Mouse (Mus musculus) gastrocnemius, adult 2 months (tissue): ENCODE measurements around the gene Col6a3. TPM values are rescaled to one million over a fixed set of nuclear protein-coding genes. Genes with fewer than 3 reads are reported as not detected.
A peak's percentile ranks its signal among the peaks of the same experiment; 100 is the strongest.

Experiments
- DNase-seq: peaks from one replicate; pipeline ENCODE4 v3.0.0; 2022
- H3K27ac ChIP-seq: fragments of 200-600 bp; 2 replicates; pipeline ENCODE4 v1.8.1; 2022; ENCODE audit warnings: mild to moderate bottlenecking
- H3K4me3 ChIP-seq: fragments of 200-600 bp; 2 replicates; pipeline ENCODE4 v1.8.1; 2022; ENCODE audit warnings: mild to moderate bottlenecking, moderate library complexity
- CTCF ChIP-seq: fragments of 200-600 bp; IDR thresholded peaks from 2 replicates; pipeline ENCODE4 v1.8.1; 2022; ENCODE audit warnings: antibody characterized with exemption, mild to moderate bottlenecking, moderate library complexity
- intact Hi-C: fragments of 180-260 bp; cut with DNase I; formaldehyde crosslinking; loops from one replicate; pipeline ENCODE4 v1.15.1; 2025
- total RNA-seq, 2 experiments: library from RNA; stranded (reverse); gene quantifications; 2 replicates each; pipeline ENCODE4 v1.2.3; 2021

The Col6a3 gene
- total RNA-seq, 2 experiments from 2014 or later, result 21.6 to 51.5 TPM

DNA sequence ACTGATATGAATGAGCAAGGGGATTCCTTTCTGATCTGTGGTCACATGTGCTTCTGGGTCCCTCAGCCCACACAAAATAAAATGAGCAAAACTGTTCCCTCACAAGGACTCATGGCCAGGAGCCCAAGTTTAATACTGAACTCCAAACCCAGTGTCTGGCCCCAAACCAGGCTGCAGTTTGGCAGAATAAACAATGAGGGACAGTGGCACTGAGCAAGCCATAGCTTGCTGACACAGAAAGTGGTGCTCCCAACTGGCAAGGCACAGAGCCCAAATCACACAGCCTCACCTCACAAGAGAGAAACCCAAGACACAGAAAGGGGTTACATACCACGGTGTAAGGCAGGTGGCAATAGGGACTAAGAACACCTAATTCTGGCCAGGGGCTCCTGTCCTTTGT, 63.3 kb downstream of the Col6a3 start:
- TF ChIP-seq CTCF, result no peak
- intact Hi-C loops, result no loop called here
- DNase-seq, result no peak
- H3K4me3 ChIP-seq, result no peak overlapping the region
- no peak overlapping the region for H3K27ac ChIP-seq

DNA sequence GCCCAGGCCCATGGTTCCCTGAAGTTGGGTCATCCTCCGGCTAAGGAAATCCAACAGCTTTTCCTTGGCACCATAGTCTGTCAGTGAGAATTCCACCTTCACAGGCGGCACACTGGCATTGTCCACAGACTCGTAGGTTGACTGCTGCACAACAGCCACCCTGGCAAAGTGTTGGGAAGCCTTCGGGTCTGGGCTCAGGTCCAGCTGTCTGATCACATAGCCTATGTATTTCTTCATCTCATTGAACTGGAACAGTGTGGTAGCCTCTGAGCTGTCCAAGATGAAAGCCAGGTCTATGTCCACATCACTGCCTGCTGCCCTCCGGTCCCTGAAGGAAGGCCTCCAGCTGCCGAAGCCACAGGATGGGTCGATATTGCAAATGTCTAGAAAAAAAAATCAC, 64.7 kb downstream of the Col6a3 start:
- H3K27ac ChIP-seq, result no peak overlapping the region
- H3K4me3 ChIP-seq, result no peak overlapping the region
- TF ChIP-seq CTCF, result no peak
- peak; percentile 53 for DNase-seq
- intact Hi-C loops, result loop anchor here (5.0 kb wide), 1 partner anchor 42 kb away; no protein-coding TSS in a partner anchor

DNA sequence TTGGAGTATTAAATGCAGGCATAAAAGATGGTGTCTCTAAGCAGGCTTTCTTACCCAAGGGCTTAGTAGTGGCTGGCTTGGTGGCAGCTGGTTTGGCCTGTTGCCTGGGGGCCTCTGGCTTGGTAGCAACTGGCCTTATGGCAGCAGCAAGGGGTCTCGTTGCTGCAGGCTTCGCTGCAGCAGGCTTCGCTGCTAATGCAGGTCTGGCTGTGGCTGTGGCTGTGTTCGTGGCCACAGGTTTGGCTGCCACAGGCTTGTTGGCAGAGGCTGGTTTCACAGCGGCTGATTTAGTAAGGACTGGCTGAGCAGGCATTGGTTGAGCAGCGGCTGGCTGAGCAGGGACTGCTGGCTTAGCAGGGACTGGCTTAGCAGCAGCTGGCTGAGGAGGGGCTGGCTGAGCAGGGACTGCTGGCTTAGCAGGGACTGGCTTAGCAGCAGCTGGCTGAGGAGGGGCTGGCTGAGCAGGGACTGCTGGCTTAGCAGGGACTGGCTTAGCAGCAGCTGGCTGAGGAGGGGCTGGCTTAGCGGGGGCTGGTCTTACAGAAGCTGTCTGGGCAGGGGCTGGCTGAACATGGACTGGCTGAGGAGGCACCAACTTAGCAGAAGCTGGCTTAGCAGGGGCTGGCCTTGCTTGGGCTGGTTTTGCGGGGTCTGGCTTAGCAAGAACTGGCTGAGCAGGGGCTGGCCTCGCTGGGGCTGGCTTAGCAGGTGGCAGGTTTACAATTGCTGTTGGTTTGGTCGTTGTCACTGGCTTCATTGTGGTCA, 68.1 kb downstream of the Col6a3 start:
- H3K4me3 ChIP-seq, result peak overlapping the region; percentile 55
- no peak for TF ChIP-seq CTCF
- intact Hi-C loops, result loop anchor here (5.0 kb wide), 1 partner anchor 38 kb away; no protein-coding TSS in a partner anchor
- H3K27ac ChIP-seq, result peak overlapping the region; percentile 83
- peak; percentile 90 for DNase-seq

DNA sequence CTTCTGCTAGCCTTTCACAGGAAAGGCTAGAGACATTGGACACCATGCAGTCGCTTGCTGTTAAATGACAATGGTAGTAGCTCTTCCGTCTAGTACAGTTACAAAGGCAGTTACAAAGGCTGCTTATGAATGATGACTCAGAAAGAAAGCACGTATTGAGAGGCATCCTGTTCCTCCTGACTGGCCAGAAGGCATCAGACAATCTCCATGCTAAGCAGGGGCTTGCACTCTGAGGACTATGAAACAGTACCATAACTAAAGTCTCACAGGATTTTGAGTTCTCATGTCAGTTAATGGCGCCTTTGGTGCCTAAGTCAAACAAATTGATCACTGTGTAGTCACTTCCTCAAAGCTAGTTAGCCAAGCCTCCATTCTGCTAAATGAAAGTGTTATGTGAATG, 72.6 kb downstream of the Col6a3 start:
- no peak for DNase-seq
- Histone ChIP-seq H3K27ac (no peak overlapping the region), H3K4me3 (no peak overlapping the region)
- TF ChIP-seq CTCF, result no peak
- intact Hi-C loops, result no loop called here

DNA sequence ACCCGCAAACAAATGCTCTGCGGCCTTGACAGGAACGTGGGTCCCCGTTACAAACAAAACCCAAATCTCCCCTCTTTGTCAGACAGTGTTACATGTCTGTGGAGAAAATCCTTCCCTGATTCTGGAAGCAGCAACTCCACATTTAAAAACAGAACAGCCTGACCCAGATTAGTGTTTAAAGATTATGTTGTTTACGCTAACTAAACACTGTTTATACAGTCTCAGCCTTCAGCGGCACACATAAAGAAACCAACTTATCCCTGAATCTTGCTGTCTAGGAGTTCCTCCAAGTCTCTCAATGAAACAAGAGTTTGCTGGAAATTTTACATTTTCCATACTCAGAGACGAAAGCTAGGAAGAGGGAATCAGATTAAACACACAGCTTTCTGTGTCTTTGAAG, 73.7 kb downstream of the Col6a3 start:
- TF ChIP-seq CTCF, result no peak
- DNase-seq, result no peak
- no peak overlapping the region for H3K4me3 ChIP-seq
- no peak overlapping the region for H3K27ac ChIP-seq
- intact Hi-C loops, result no loop called here

DNA sequence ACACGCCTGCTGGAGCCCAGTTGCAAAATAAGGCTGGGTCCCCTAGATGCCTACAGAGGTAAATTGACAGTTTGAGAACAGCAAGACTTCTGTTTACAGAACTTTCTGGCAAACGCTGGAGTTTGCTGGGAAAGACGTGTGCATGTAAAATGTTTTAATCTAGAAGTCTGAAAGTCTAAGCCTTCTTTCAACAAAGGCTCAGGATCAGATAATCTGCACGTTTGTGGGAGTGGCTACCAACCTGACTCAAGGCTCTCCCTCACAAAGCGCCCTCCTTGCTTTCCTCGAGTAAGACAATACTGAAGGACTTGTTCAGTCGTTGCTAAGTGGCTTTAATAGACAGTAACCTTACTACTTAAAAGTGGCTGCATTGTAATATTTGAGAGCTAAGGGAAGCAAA, 74.5 kb downstream of the Col6a3 start:
- intact Hi-C loops, result no loop called here
- TF ChIP-seq CTCF, result no peak
- Histone ChIP-seq H3K27ac (no peak overlapping the region), H3K4me3 (no peak overlapping the region)
- DNase-seq, result no peak

DNA sequence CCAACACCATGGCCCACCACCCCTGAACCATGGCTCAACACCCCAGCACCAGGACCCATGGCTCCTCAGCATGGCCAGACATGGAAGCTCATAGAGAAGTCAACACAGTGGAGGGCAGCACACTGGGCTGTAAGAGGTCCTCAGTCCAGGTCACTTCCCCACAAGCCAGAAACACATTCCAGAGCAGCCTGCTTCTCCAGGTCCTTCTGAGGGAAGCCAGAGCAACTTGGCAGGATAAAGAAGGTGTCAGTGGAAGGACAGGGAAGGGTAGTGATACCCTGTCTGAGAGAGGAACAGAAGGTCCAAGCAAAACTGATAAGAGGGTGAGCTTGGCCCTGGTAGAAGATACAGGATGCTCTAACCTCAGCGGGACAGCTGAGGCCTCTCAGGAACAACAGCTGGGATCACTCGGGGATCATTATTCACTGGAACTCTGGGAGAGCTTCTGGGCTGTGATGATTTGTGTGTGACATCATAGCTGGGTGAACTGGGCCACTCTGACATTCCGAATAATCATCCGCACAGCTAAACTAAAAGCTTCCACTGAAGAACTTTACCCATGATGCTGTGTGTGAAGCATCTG, 85.6 kb downstream of the Col6a3 start:
- no peak for DNase-seq
- no peak for TF ChIP-seq CTCF
- H3K27ac ChIP-seq, result peak overlapping the region; percentile 73
- intact Hi-C loops, result no loop called here
- no peak overlapping the region for H3K4me3 ChIP-seq

DNA sequence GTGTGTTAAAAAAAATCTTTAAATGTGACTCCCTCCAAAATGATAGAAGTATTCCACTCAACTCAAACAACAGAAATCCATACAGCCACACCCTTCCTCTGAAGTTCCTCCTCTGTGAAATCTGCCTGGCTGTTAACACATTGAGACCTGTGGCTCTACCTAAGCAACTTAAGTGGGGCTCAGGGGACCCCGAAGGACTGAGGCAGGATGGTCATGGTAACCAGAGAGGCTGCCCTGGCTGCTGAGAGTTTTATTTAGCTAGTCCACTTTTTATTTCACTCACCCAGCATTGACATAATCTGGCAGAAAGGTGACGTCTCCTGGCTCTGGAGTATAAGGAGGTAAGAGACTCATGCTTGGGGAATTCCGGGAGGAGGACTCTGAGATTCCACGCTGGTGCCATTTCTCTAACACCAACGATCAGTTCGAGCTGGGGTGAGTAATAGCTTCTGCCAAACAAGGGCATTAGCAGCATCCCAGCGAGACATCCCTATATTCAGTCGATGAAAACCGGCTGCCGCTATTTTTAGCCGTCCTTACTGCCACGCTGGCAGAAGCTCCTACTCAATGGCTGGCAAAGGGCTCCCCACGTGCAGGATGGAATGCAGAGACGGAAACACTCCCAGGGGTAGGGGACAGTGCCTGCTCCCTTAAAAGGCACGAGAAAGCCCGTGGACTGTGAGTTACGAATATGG, 89.8 kb downstream of the Col6a3 start:
- intact Hi-C loops, result no loop called here
- TF ChIP-seq CTCF, result no peak
- Histone ChIP-seq H3K4me3 (peak overlapping the region; percentile 15; the same call in 1 of the 2 replicates), H3K27ac (peak overlapping the region; percentile 61)
- DNase-seq, result peak; percentile 67

DNA sequence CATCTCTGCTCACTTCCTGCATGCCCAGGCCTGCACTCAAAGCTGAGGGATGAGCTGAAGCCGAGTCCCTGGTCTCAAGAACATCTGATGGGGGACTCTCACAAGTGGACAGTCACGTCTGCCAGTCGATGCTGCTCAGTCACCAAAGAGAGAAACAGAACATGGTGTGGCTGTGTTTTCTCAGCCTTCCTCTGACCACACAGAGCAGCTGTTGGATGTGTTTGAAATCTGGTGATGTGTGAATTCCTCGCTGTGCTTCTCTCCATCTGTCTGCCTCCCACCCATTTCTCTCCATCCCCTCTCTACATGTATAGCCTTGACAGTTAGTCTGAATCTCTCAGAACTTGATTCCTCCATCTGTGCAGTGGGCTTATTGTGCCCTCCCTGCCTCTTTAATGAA, 92.5 kb downstream of the Col6a3 start:
- intact Hi-C loops, result no loop called here
- TF ChIP-seq CTCF, result no peak
- H3K4me3 ChIP-seq, result no peak overlapping the region
- no peak overlapping the region for H3K27ac ChIP-seq
- DNase-seq, result no peak

DNA sequence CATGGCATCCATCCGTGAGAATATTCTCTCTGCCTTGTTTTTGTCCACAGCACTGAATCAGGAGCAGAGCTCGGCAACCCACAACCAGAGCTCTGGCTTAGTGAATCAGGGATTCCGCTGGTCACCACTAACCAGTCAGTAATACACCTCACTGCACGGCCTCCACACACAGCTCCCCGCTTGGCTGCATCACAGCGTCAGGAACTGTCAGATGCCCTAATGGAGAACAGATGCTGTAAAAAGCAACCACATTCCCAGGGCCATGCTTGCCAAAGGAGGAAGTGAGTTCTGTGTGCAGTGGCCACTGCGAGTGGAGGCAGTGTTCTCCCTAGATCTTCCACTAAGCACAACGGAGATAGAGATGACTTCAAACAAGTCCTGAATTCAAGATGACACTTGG, 93.6 kb downstream of the Col6a3 start:
- intact Hi-C loops, result no loop called here
- H3K4me3 ChIP-seq, result no peak overlapping the region
- no peak for TF ChIP-seq CTCF
- H3K27ac ChIP-seq, result peak overlapping the region; percentile 71
- DNase-seq, result peak; percentile 70

DNA sequence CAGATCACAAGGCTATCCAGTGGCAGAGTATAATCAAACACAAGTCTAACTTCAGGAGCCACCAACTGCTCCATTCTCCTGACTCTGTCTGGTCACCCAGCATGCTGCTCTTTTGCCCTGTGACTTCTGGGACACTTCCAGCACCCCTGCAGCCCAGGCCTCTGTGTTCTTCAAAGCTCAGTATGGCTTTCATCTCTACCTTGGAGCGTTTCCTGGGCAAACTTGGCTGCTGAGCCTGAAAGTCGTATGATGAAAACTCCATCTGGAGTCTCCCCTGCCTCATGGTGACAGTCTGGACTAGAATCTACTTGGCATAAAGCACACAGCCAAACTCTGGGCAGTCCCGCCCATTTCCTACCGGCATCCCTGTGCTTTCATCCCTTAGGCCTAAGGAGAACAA, 95.2 kb downstream of the Col6a3 start:
- TF ChIP-seq CTCF, result no peak
- intact Hi-C loops, result no loop called here

DNA sequence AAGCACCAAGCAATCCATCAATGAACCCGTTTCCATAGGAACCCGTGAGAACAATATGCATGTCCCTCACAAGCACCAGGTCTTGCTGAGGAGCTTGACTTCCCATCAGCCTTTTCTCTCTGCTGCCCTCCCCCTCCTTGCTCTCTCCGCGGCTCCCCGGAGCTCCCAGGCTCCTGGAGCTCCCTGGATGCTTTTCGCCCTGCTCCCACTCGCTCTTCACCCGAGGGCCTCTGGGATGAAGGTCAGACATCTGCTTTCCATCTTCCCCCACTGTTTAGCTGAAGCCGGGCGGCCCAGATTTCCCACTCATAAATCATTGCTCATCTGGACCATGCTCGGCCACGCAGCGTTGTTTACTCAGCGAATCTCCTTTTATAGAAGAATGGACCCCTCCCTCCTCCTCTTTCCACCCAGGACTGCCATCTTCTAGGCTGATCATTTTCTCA, 99.8 kb downstream of the Col6a3 start:
- peak; percentile 74 for DNase-seq
- no peak for TF ChIP-seq CTCF
- Histone ChIP-seq H3K4me3 (peak overlapping the region; percentile 56), H3K27ac (peak overlapping the region; percentile 70)
- intact Hi-C loops, result no loop called here

More for the DNA sequence above, 95.2 kb downstream of the Col6a3 start:
- Histone ChIP-seq H3K4me3 (no peak overlapping the region), H3K27ac (peak overlapping the region; percentile 31; the same call in 1 of the 2 replicates)
- DNase-seq, result peak; percentile 52

DNA sequence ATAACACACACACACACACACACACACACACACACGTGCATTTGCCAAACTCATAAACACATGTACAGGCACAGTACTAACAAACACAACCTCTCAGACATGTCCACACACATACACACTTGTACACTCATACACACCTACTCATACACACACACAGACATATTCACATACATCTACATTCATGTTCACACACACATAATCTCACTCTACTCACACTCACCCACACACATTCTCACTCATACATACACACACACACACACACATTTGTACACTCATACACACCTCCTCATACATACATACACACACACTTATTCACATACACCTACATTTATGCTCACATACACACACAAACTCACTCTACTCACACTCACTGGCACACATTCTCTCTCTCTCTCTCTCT, 100.3 kb downstream of the Col6a3 start:
- TF ChIP-seq CTCF, result no peak
- no peak overlapping the region for H3K4me3 ChIP-seq
- no peak overlapping the region for H3K27ac ChIP-seq
- no peak for DNase-seq
- intact Hi-C loops, result no loop called here
